Mouse (Mus musculus) CH12.LX (cell line): Measurements from ENCODE around the gene Mogat1. TPM values are rescaled to one million over a fixed set of nuclear protein-coding genes. Genes with fewer than 3 reads are reported as not detected.

Experiments used
- DNase-seq: peaks from one replicate; pipeline ENCODE4 v3.0.0-alpha.2; 2013; ENCODE audit errors: extremely low read depth
- H3K27ac ChIP-seq: 2 replicates; pipeline ENCODE4 v1.5.1; 2012; ENCODE audit warnings: low read depth, mild to moderate bottlenecking, control low read depth, moderate library complexity; ENCODE audit not compliant: insufficient read depth
- H3K27me3 ChIP-seq: replicated peaks from 2 replicates; pipeline ENCODE3; 2012; ENCODE audit warnings: inconsistent platforms
- H3K36me3 ChIP-seq, 2 experiments: replicated peaks in 1 of 2; 2 replicates each; pipeline versions ENCODE3 to v1.6.1; 2012; ENCODE audit warnings: inconsistent platforms in 1 of 2, low read length in 1 of 2, mild to moderate bottlenecking in 1 of 2, mixed read lengths in 1 of 2, moderate library complexity in 1 of 2; ENCODE audit not compliant: control insufficient read depth in 1 of 2, insufficient read depth in 1 of 2
- H3K4me1 ChIP-seq, 2 experiments: 2 replicates each; pipeline ENCODE4 v1.6.1; 2012; ENCODE audit warnings: inconsistent platforms in 1 of 2, moderate library complexity in 1 of 2; ENCODE audit not compliant: insufficient read depth in 2 of 2, control insufficient read depth in 1 of 2
- H3K4me2 ChIP-seq: 2 replicates; pipeline ENCODE4 v1.6.1; 2012; ENCODE audit warnings: low read depth, mild to moderate bottlenecking, control low read depth; ENCODE audit not compliant: poor library complexity, insufficient read depth, severe bottlenecking
- H3K4me3 ChIP-seq, 3 experiments: fragments of 150-350 bp in 1 of 3; sonication (generic) in 1 of 3; replicated peaks in 1 of 3; 2 replicates each; pipeline versions ENCODE3 to v1.5.1; 2011 to 2012; ENCODE audit warnings: low read depth in 2 of 3, low read length in 2 of 3, mild to moderate bottlenecking in 2 of 3, moderate library complexity in 2 of 3, control low read depth in 1 of 3, improper control_type of control experiment in 1 of 3, inconsistent platforms in 1 of 3, mixed read lengths in 1 of 3; ENCODE audit not compliant: poor library complexity in 1 of 3
- H3K79me2 ChIP-seq: replicated peaks from 2 replicates; pipeline ENCODE4 v1.6.1; 2012; ENCODE audit warnings: mild to moderate bottlenecking, moderate library complexity; ENCODE audit not compliant: control insufficient read depth, poor library complexity, insufficient read depth, severe bottlenecking; ENCODE audit errors: extremely low read depth
- H3K9ac ChIP-seq: 2 replicates; pipeline ENCODE4 v1.6.1; 2012; ENCODE audit warnings: low read depth, mild to moderate bottlenecking, control low read depth, moderate library complexity; ENCODE audit not compliant: insufficient read depth
- H3K9me3 ChIP-seq: replicated peaks from 2 replicates; pipeline ENCODE3; 2012; ENCODE audit warnings: low read length, inconsistent platforms, mixed read lengths
- BHLHE40 ChIP-seq: IDR thresholded peaks from 2 replicates; pipeline ENCODE4 v1.6.1; 2011; ENCODE audit warnings: mild to moderate bottlenecking, low read depth, low read length, improper control_type of control experiment
- E2F4 ChIP-seq: IDR thresholded peaks from 2 replicates; pipeline ENCODE4 v1.6.1; 2011; ENCODE audit warnings: low read depth, low read length, improper control_type of control experiment; ENCODE audit not compliant: insufficient replicate concordance
- EP300 ChIP-seq: IDR thresholded peaks from 2 replicates; pipeline ENCODE4 v1.6.1; 2011; ENCODE audit warnings: low read length, improper control_type of control experiment
- GABPA ChIP-seq: IDR thresholded peaks from 2 replicates; pipeline ENCODE4 v1.6.1; 2012; ENCODE audit warnings: low read depth, low read length, improper control_type of control experiment, inconsistent platforms; ENCODE audit not compliant: insufficient replicate concordance
- JUN ChIP-seq: IDR thresholded peaks from 2 replicates; pipeline ENCODE4 v1.6.1; 2011; ENCODE audit warnings: low read depth, mild to moderate bottlenecking, low read length, improper control_type of control experiment, moderate library complexity; ENCODE audit not compliant: insufficient read depth
- JUND ChIP-seq: conservative IDR thresholded peaks from 2 replicates; pipeline ENCODE4 v1.6.1; 2011; ENCODE audit warnings: low read depth, low read length, improper control_type of control experiment
- KAT2A ChIP-seq: IDR thresholded peaks from 2 replicates; pipeline ENCODE4 v1.6.1; 2012; ENCODE audit warnings: low read length, improper control_type of control experiment, inconsistent platforms; ENCODE audit not compliant: insufficient replicate concordance
- MAFK ChIP-seq: IDR thresholded peaks from 2 replicates; pipeline ENCODE4 v1.6.1; 2011; ENCODE audit warnings: low read length, improper control_type of control experiment; ENCODE audit not compliant: insufficient replicate concordance
- MAZ ChIP-seq: IDR thresholded peaks from 2 replicates; pipeline ENCODE4 v1.6.1; 2012; ENCODE audit warnings: low read depth, mild to moderate bottlenecking, inconsistent platforms, low read length, improper control_type of control experiment, moderate library complexity
- MXI1 ChIP-seq: IDR thresholded peaks from 2 replicates; pipeline ENCODE4 v1.6.1; 2011; ENCODE audit warnings: mild to moderate bottlenecking, low read depth, low read length, improper control_type of control experiment
- POLR2A ChIP-seq: IDR thresholded peaks from 2 replicates; pipeline ENCODE4 v1.6.1; 2011; ENCODE audit warnings: low read depth, mild to moderate bottlenecking, improper control_type of control experiment, low read length
- RAD21 ChIP-seq: IDR thresholded peaks from 2 replicates; pipeline ENCODE4 v1.6.1; 2011; ENCODE audit warnings: low read depth, mild to moderate bottlenecking, low read length, improper control_type of control experiment, moderate library complexity
- SMC3 ChIP-seq: IDR thresholded peaks from 2 replicates; pipeline ENCODE4 v1.6.1; 2011; ENCODE audit warnings: low read depth, low read length, improper control_type of control experiment
- UBTF ChIP-seq: IDR thresholded peaks from 2 replicates; pipeline ENCODE4 v1.6.1; 2012; ENCODE audit warnings: low read depth, mild to moderate bottlenecking, inconsistent platforms, low read length, improper control_type of control experiment, moderate library complexity
- USF1 ChIP-seq: IDR thresholded peaks from 2 replicates; pipeline ENCODE4 v1.6.1; 2014; ENCODE audit warnings: low read depth, mild to moderate bottlenecking, inconsistent platforms, low read length, improper control_type of control experiment
- ZC3H11A ChIP-seq: IDR thresholded peaks from 2 replicates; pipeline ENCODE4 v1.6.1; 2012; ENCODE audit warnings: low read depth, mild to moderate bottlenecking, inconsistent platforms, low read length, improper control_type of control experiment
- ZKSCAN1 ChIP-seq: IDR thresholded peaks from 2 replicates; pipeline ENCODE4 v1.6.1; 2012; ENCODE audit warnings: low read depth, inconsistent platforms, low read length, improper control_type of control experiment, borderline replicate concordance
- ZMIZ1 ChIP-seq: IDR thresholded peaks from 2 replicates; pipeline ENCODE4 v1.6.1; 2012; ENCODE audit warnings: low read depth, mild to moderate bottlenecking, inconsistent platforms, low read length, improper control_type of control experiment
- dilution Hi-C: fragments of 300-500 bp; cut with MboI; formaldehyde crosslinking; loops from 2 replicates; pipeline ENCODE4 v1.14.3; 2020; ENCODE audit warnings: low sequenced_read_pairs; ENCODE audit not compliant: extremely low pct_unique_long_range_greater_than_20kb, extremely low pct_ligation_motif_present
- in situ Hi-C: fragments of 300-500 bp; cut with MboI; formaldehyde crosslinking; loops from 3 replicates; pipeline ENCODE4 v1.14.3; 2019; ENCODE audit warnings: low sequenced_read_pairs, low pct_ligation_motif_present, low pct_unique_long_range_greater_than_20kb, mixed read lengths
- polyA plus RNA-seq: library from polyadenylated mRNA; unstranded; fragments of >175 nt; gene quantifications from 2 replicates; pipeline ENCODE4 v1.2.1, GENCODE M21; 2012; ENCODE audit warnings: low read depth; ENCODE audit not compliant: insufficient read length
- total RNA-seq, 2 experiments: library from RNA; depleted of rRNA; stranded (reverse); fragments of 300-350 nt in 1 of 2; fragments of >200 nt in 1 of 2; gene quantifications; 2 replicates each; pipeline ENCODE4 v1.2.3; 2012 to 2014

Gene Mogat1
- total and polyA plus RNA-seq, 3 experiments: not detected

- Histone ChIP-seq H3K9ac (no peak overlapping the region), H3K4me1 (no peaks in the 10 kb centered on the region), H3K27ac (no peak overlapping the region), H3K27me3 (peaks cover 5% of the 10 kb centered on the region), H3K4me2 (no peak overlapping the region), H3K4me3 (no peak overlapping the region), H3K9me3 (no peaks in the 10 kb centered on the region), H3K79me2 (no peaks in the 10 kb centered on the region), H3K36me3 (no peaks in the 10 kb centered on the region)
- DNase-seq: no peak
- TF ChIP-seq SMC3: no peak
- TF ChIP-seq E2F4: no peak
- TF ChIP-seq EP300: no peak
- TF ChIP-seq RAD21: no peak
- TF ChIP-seq ZC3H11A: no peak
- no peak for TF ChIP-seq JUN
- dilution Hi-C loops (no loop called here), in situ Hi-C loops (no loop called here)
Observed at GRCm38 (mm10) chr1:78502527-78502926, 8.3 kb upstream of the Mogat1 start.

GRCm38 (mm10) chr1:78507137-78507536 is 3.7 kb upstream of the Mogat1 start:
- Histone ChIP-seq H3K79me2 (no peaks in the 10 kb centered on the region), H3K4me1 (no peaks in the 10 kb centered on the region), H3K27ac (no peak overlapping the region), H3K36me3 (no peaks in the 10 kb centered on the region), H3K9me3 (no peaks in the 10 kb centered on the region), H3K4me3 (no peak overlapping the region), H3K27me3 (peaks cover 15% of the 10 kb centered on the region), H3K4me2 (no peak overlapping the region), H3K9ac (no peak overlapping the region)
- in situ Hi-C loops: no loop called here
- DNase-seq: no peak
- dilution Hi-C loops: no loop called here
- TF ChIP-seq UBTF (no peak), MAZ (no peak), ZKSCAN1 (no peak), MAFK (no peak), JUND (no peak), ZMIZ1 (no peak), GABPA (no peak), SMC3 (no peak), KAT2A (no peak), POLR2A (no peak), BHLHE40 (no peak), MXI1 (no peak), USF1 (no peak)
